13 mouse cellular contexts compared by ENCODE assay signal in the genomic region with DNA sequence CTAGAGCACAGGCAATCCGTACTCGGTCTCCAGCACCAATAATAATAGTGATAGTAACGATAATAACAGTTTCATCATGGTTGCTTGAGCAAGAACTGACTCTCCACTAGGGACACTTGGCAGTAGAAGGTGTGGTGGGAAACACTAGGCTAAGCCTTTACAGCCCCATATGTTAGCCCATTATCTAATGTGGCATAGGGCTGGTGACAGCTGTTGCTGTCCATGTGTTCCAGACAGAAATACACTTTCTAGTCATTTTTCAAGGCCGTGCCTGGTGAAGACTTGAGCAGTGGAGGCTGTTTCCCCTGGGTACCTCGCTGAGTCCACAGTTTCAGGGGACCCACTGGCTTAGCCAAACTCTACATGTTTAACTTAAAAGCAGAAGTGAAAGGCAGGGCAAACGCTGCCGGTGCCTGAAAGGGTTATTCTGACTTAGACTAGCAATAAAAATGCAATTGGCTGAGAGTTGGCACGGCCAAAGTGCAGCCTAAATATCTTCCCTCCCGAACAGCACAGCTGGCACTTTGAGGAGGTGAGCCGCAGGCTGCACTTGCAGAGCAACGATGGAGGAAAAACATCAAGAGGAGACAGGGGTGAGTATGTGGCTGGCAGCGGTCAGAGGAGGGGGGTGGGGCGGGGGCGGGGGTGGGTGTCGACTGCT. TPM values are rescaled to one million over a fixed set of nuclear protein-coding genes. Genes with fewer than 3 reads are reported as not detected.
A peak's percentile ranks its signal among the peaks of the same experiment; 100 is the strongest.
DNase-seq lines count a peak whose midpoint lies in the region; ATAC-seq and TF ChIP-seq lines count a peak whose summit lies in the region.
"Had no signal": no experiment of that assay in that cellular context is flagged by ENCODE, and none has a peak within 500 bp of the region (broad histone marks: within the 10 kb centered on the region; RNA-seq: fewer than 3 reads in every experiment).

No protein-coding gene starts in this region.

- TF ChIP-seq CTCF in C2C12 (IDR thresholded peaks at IDR 0.05; ENCODE audit: control insufficient read depth, insufficient read depth, insufficient read length): no peak

- ATAC-seq in kidney, embryonic 14.5 days (ENCODE audit: low FRiP score, low TSS enrichment): no peak
- ATAC-seq in intestine, embryonic 14.5 days (replicated peaks; ENCODE audit: low FRiP score, low TSS enrichment, low read depth): 0 out of 2 replicates have a peak, but pooled peaks have one; percentile 13
- ATAC-seq in limb, embryonic 15.5 days (ENCODE audit: insufficient number of reproducible peaks, low FRiP score, low TSS enrichment, low read depth): no peak

- intact Hi-C loops in left cerebral cortex, postnatal 4 days (cut with DNase I): no loop called here
- intact Hi-C loops in gastrocnemius, postnatal 36 days (cut with DNase I): no loop called here

- H3ac ChIP-seq in C2C12 (ENCODE audit: control insufficient read depth, insufficient read length, low read depth): no peak overlapping the region

- peaks cover 9% of the 10 kb centered on the region; the same call in 1 of the 2 replicates for H3K4me1 ChIP-seq in kidney, embryonic 14.5 days (ENCODE audit: control insufficient read depth, insufficient read depth, low read length)
- peaks cover 7% of the 10 kb centered on the region; the same call in 1 of the 2 replicates for H3K4me1 ChIP-seq in intestine, embryonic 14.5 days (replicated peaks; ENCODE audit: control insufficient read depth, insufficient read depth, low read length)
- H3K4me1 ChIP-seq in limb, embryonic 15.5 days: peaks cover 22% of the 10 kb centered on the region

- no peak overlapping the region for H3K4me3 ChIP-seq in kidney, embryonic 14.5 days (ENCODE audit: low read length)
- H3K4me3 ChIP-seq in C2C12 (ENCODE audit: insufficient read depth, poor library complexity, severe bottlenecking): no peak overlapping the region
- H3K4me3 ChIP-seq in intestine, embryonic 14.5 days (ENCODE audit: low read depth, low read length): no peak overlapping the region
- H3K4me3 ChIP-seq in limb, embryonic 15.5 days: 0 out of 2 replicates have a peak overlapping the region, but pooled peaks have one; percentile 2

- WGBS in kidney, embryonic 14.5 days: 18% methylated on average over 15 of the region's 15 CpGs
- WGBS in intestine, embryonic 14.5 days: 35% methylated on average over 15 of the region's 15 CpGs
- 21% methylated on average over 15 of the region's 15 CpGs for WGBS in limb, embryonic 15.5 days

- no peaks in the 10 kb centered on the region for H3K79me2 ChIP-seq in C2C12 (ENCODE audit: control insufficient read depth, insufficient read depth)

- no peaks in the 10 kb centered on the region for H3K36me3 ChIP-seq in kidney, embryonic 14.5 days (ENCODE audit: control insufficient read depth, insufficient read depth, low read length)
- H3K36me3 ChIP-seq in C2C12 (ENCODE audit: control insufficient read depth, insufficient read depth): no peaks in the 10 kb centered on the region
- no peaks in the 10 kb centered on the region for H3K36me3 ChIP-seq in intestine, embryonic 14.5 days (ENCODE audit: control insufficient read depth, insufficient read depth, low read length)
- no peaks in the 10 kb centered on the region for H3K36me3 ChIP-seq in limb, embryonic 15.5 days

- DNase-seq in kidney, adult 11 months: peak; percentile 77
- DNase-seq in intestine, embryonic 14.5 days (ENCODE audit: low spot score): no peak
- DNase-seq in left cerebral cortex, postnatal 4 days: no peak
- no peak for DNase-seq in gastrocnemius, adult 18-20 months (ENCODE audit: low spot score)
- DNase-seq in gastrocnemius, postnatal 36 days: no peak
- DNase-seq: midbrain, embryonic 14.5 days had no signal

- H3K27ac ChIP-seq in kidney, embryonic 14.5 days (ENCODE audit: low read depth, low read length): no peak overlapping the region; the same call in 1 of the 2 replicates
- no peak overlapping the region for H3K27ac ChIP-seq in intestine, embryonic 14.5 days (ENCODE audit: low read depth)
- 0 out of 2 replicates have a peak overlapping the region, but pooled peaks have one; percentile 27 for H3K27ac ChIP-seq in limb, embryonic 15.5 days

- no peak overlapping the region for H3K9ac ChIP-seq in kidney, embryonic 14.5 days (ENCODE audit: low read depth, low read length)
- no peak overlapping the region for H3K9ac ChIP-seq in intestine, embryonic 14.5 days (ENCODE audit: low read length)
- H3K9ac ChIP-seq in limb, embryonic 15.5 days: no peak overlapping the region

- H3K79me3 ChIP-seq in C2C12 (ENCODE audit: low read depth): no peaks in the 10 kb centered on the region

- H3K9me3 ChIP-seq in kidney, embryonic 14.5 days (ENCODE audit: control insufficient read depth, low read length): no peaks in the 10 kb centered on the region
- H3K9me3 ChIP-seq in intestine, embryonic 14.5 days (ENCODE audit: control insufficient read depth, low read length): no peaks in the 10 kb centered on the region
- no peaks in the 10 kb centered on the region for H3K9me3 ChIP-seq in limb, embryonic 15.5 days

- H3K27me3 ChIP-seq in kidney, embryonic 14.5 days (ENCODE audit: control insufficient read depth, insufficient read depth, low read length): no peaks in the 10 kb centered on the region; the same call in none of the 2 replicates
- H3K27me3 ChIP-seq in C2C12 (ENCODE audit: control insufficient read depth, insufficient read depth, insufficient read length): peaks cover 4% of the 10 kb centered on the region
- no peaks in the 10 kb centered on the region for H3K27me3 ChIP-seq in intestine, embryonic 14.5 days (replicated peaks; ENCODE audit: control insufficient read depth, insufficient read depth, low read length)
- H3K27me3 ChIP-seq in limb, embryonic 15.5 days: no peaks in the 10 kb centered on the region

- no peak overlapping the region for H3K4me2 ChIP-seq in kidney, embryonic 14.5 days (replicated peaks; ENCODE audit: low read depth, low read length)
- 0 out of 2 replicates have a peak overlapping the region, but pooled peaks have one; percentile 15 for H3K4me2 ChIP-seq in intestine, embryonic 14.5 days (ENCODE audit: low read length)
- H3K4me2 ChIP-seq in limb, embryonic 15.5 days: peak overlapping the region; percentile 29

TF ChIP-seq in C2C12, 6 proteins besides CTCF, POLR2A, EP300 and RAD21:
- TF ChIP-seq MAX (IDR thresholded peaks at IDR 0.05): no peak
- TF ChIP-seq MYOD1 (IDR thresholded peaks at IDR 0.05; ENCODE audit: control insufficient read depth, insufficient read length, low read depth): peak; percentile 49
- TF ChIP-seq CEBPB (IDR thresholded peaks at IDR 0.05; ENCODE audit: low read depth): no peak

RNA-seq across cellular contexts. Expression of gene Slc2a5, which starts 1.2 kb away (rescaled TPM):
- polyA plus RNA-seq in kidney, embryonic 14.5 days (2014; fragmentation: Nextera tagmentation; extraction: Ambion mirVana): 0.91 and 2.2 TPM in 2 replicates
- polyA plus RNA-seq in C2C12 (2012; fragmentation: generic; extraction: Trizol): not detected
- 1.3 and 1.9 TPM in 2 replicates for polyA plus RNA-seq in intestine, embryonic 14.5 days (2014; fragmentation: Nextera tagmentation; extraction: Ambion mirVana)
- 2.0 and 2.3 TPM in 2 replicates for polyA plus RNA-seq in limb, embryonic 15.5 days (2015; fragmentation: Nextera tagmentation; extraction: Ambion mirVana)
- total RNA-seq in left cerebral cortex, postnatal 4 days (2021): 1 to 10 TPM; 1.4 to 1.5 TPM
- total RNA-seq in gastrocnemius, adult 18-20 months (2021): not detected
- total RNA-seq in gastrocnemius, postnatal 36 days (2021): under 1 TPM in 1 of 2 experiments, not detected in 1; 0.10 TPM

RNA-seq across cellular contexts. Expression of gene Slc2a7, which starts 28.5 kb away (rescaled TPM):
- not detected in 2 replicates for polyA plus RNA-seq in kidney, embryonic 14.5 days (2014; fragmentation: Nextera tagmentation; extraction: Ambion mirVana)
- polyA plus RNA-seq in C2C12 (2012; fragmentation: generic; extraction: Trizol): not detected
- polyA plus RNA-seq in intestine, embryonic 14.5 days (2014; fragmentation: Nextera tagmentation; extraction: Ambion mirVana): not detected in 2 replicates
- polyA plus RNA-seq in limb, embryonic 15.5 days (2015; fragmentation: Nextera tagmentation; extraction: Ambion mirVana): not detected in 2 replicates
- not detected for total RNA-seq in left cerebral cortex, postnatal 4 days (2021)
- total RNA-seq in gastrocnemius, adult 18-20 months (2021): not detected
- not detected for total RNA-seq in gastrocnemius, postnatal 36 days (2021)
- total RNA-seq: adrenal gland, postnatal 4 days; left cerebral cortex, adult 18-20 months had no signal
- polyA plus RNA-seq: embryonic facial prominence, embryonic 11.5 days; gonadal fat pad, adult 2 months; midbrain, embryonic 14.5 days had no signal

RNA-seq across cellular contexts. Expression of gene Gpr157, which starts 33.1 kb away (rescaled TPM):
- polyA plus RNA-seq in kidney, embryonic 14.5 days (2014; fragmentation: Nextera tagmentation; extraction: Ambion mirVana): 0.20 and 0.24 TPM in 2 replicates
- 0.25 TPM for polyA plus RNA-seq in C2C12 (2012; fragmentation: generic; extraction: Trizol)
- 0.42 and 0.44 TPM in 2 replicates for polyA plus RNA-seq in intestine, embryonic 14.5 days (2014; fragmentation: Nextera tagmentation; extraction: Ambion mirVana)
- polyA plus RNA-seq in limb, embryonic 15.5 days (2015; fragmentation: Nextera tagmentation; extraction: Ambion mirVana): 1.4 and 1.7 TPM in 2 replicates
- total RNA-seq in left cerebral cortex, postnatal 4 days (2021): 1 to 10 TPM; 1.2 to 1.5 TPM
- 10 to 100 TPM; 34.5 to 38.2 TPM for total RNA-seq in gastrocnemius, adult 18-20 months (2021)
- total RNA-seq in gastrocnemius, postnatal 36 days (2021): 10 to 100 TPM; 32.5 to 36.5 TPM
